Mouse (Mus musculus) midbrain, postnatal 0 days (tissue): ENCODE measurements around the gene Zfpm1. TPM values are rescaled to one million over a fixed set of nuclear protein-coding genes. Genes with fewer than 3 reads are reported as not detected.

Experiments
- ATAC-seq: fragments of 200-750 bp; cut with Nextera tagmentation; 2 replicates; pipeline ENCODE4 v1.8.0; 2017; ENCODE audit warnings: moderate number of reproducible peaks, mild to moderate bottlenecking, moderate TSS enrichment, moderate library complexity; ENCODE audit not compliant: low FRiP score
- DNase-seq: peaks from one replicate; pipeline ENCODE4 v3.0.0-alpha.2; 2015; ENCODE audit warnings: low spot score
- H3K27ac ChIP-seq: fragments of 300-500 bp; sonication (generic); 2 replicates; pipeline ENCODE4 v1.5.1; 2014; ENCODE audit warnings: low read depth, mild to moderate bottlenecking, low read length, mixed read lengths
- H3K27me3 ChIP-seq: fragments of 300-500 bp; sonication (generic); 2 replicates; pipeline ENCODE4 v1.6.1; 2014; ENCODE audit warnings: low read length, control low read depth, mixed read lengths; ENCODE audit not compliant: insufficient read depth
- H3K36me3 ChIP-seq: fragments of 300-500 bp; sonication (generic); 2 replicates; pipeline ENCODE4 v1.6.1; 2014; ENCODE audit warnings: low read length, control low read depth, mixed read lengths; ENCODE audit not compliant: insufficient read depth
- H3K4me1 ChIP-seq: fragments of 300-500 bp; sonication (generic); 2 replicates; pipeline ENCODE4 v1.6.1; 2014; ENCODE audit warnings: mild to moderate bottlenecking, control low read depth, antibody characterized with exemption, low read length, mixed read lengths; ENCODE audit not compliant: insufficient read depth
- H3K4me2 ChIP-seq: fragments of 300-500 bp; sonication (generic); 2 replicates; pipeline ENCODE4 v1.6.1; 2014; ENCODE audit warnings: low read depth, mild to moderate bottlenecking, low read length, mixed read lengths; ENCODE audit not compliant: poor library complexity, severe bottlenecking
- H3K4me3 ChIP-seq: fragments of 300-500 bp; sonication (generic); 2 replicates; pipeline ENCODE4 v1.5.1; 2014; ENCODE audit warnings: low read depth, mild to moderate bottlenecking, low read length, moderate library complexity
- H3K9ac ChIP-seq: fragments of 300-500 bp; sonication (generic); replicated peaks from 2 replicates; pipeline ENCODE4 v1.6.1; 2014; ENCODE audit warnings: mild to moderate bottlenecking, low read length, moderate library complexity, mixed read lengths; ENCODE audit not compliant: poor library complexity, severe bottlenecking
- H3K9me3 ChIP-seq: fragments of 300-500 bp; sonication (generic); 2 replicates; pipeline ENCODE4 v1.6.1; 2016; ENCODE audit warnings: low read length, control low read depth
- CTCF ChIP-seq: IDR thresholded peaks from 2 replicates; pipeline ENCODE4 v1.5.1; 2016; ENCODE audit warnings: antibody characterized with exemption, mild to moderate bottlenecking
- WGBS: fragments of 180-500 bp; shearing (Covaris S2); extraction: QIAGEN DNeasy Blood & Tissue Kit; methylation state at CpG from one replicate; pipeline ENCODE4 v1.1.7; 2014; 5-methylcytosine and 5-hydroxymethylcytosine counted together
- polyA plus RNA-seq: library from polyadenylated mRNA; unstranded; fragments of >200 nt; fragmentation: Nextera tagmentation; extraction: Ambion mirVana; gene quantifications from 2 replicates; pipeline ENCODE4 v1.2.1, GENCODE M21; 2015
- total RNA-seq: library from RNA; depleted of rRNA; stranded (reverse); fragments of >200 nt; gene quantifications from 2 replicates; pipeline ENCODE4 v1.2.3, GENCODE M21; 2014

The Zfpm1 gene
- total and polyA plus RNA-seq, 2 experiments from 2014 or later: 1.2 to 28.6 TPM

DNA sequence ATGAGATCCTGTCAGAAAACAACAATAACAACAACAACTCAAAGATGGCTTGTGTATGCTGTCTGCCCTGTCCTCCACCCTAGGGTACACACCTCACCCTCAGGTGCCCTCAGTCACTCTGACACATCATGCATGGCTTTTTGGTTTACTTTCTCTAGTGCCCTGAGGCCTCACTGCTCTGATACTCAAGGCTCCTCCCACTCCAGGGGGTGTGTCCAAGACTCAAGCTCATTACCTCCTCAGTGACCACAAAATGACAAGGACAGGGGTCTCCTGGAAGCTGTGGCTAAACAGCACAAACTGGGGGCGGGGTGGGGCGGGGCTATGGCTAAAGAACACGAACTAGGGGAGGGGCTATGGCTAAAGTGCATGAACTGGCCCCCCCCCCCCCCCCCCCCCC is 22.1 kb downstream of the Zfpm1 start:
- H3K36me3 ChIP-seq: no peaks in the 10 kb centered on the region
- no peak overlapping the region for H3K4me3 ChIP-seq
- H3K27me3 ChIP-seq: no peaks in the 10 kb centered on the region
- no peaks in the 10 kb centered on the region for H3K9me3 ChIP-seq
- H3K4me1 ChIP-seq: no peaks in the 10 kb centered on the region
- H3K4me2 ChIP-seq: no peak overlapping the region
- no peak overlapping the region for H3K27ac ChIP-seq
- 28% methylated on average over 3 of the region's 3 CpGs for WGBS
- DNase-seq: no peak
- no peak for TF ChIP-seq CTCF
- no peak for ATAC-seq
- H3K9ac ChIP-seq: no peak overlapping the region

DNA sequence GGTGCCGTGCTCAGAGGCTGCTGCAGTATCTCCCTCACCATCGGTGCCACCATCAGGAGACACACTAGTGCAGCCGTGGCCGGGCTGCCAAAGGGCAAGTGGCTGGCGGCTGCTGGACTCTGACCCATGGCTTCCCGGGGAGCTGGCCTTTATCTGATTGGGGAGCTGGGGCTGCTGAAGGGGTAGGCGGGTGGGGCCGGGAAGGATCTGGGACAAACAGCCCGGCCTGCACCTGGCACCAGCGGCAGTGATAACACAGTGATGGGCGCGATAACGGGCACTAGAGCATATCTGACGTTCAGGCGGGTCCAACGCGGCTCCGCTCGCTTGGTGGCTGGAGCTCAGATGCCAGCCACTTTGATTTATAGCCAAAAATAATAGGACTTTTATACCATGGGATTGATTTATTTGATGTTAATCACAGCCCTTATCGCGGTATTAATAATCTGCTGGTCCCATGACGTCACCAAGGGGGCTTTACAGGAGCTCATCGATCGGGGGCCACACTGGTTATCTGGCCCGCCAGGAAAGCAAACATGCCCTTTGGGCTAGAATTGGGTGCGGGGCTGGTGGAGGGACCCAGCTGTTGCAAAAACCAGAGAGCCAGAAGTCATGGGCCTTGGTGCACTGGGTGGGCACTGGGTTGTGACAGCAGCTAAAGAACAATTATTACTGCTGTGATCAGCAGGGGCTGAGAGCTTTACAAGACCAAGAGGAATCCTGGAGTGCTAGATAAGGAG is 24.9 kb downstream of the Zfpm1 start:
- no peaks in the 10 kb centered on the region for H3K4me1 ChIP-seq
- 62% methylated on average over 26 of the region's 26 CpGs for WGBS
- ATAC-seq (no peak), DNase-seq (no peak)
- no peaks in the 10 kb centered on the region for H3K9me3 ChIP-seq
- H3K36me3 ChIP-seq: no peaks in the 10 kb centered on the region
- H3K27ac ChIP-seq: no peak overlapping the region
- no peak overlapping the region for H3K4me2 ChIP-seq
- H3K9ac ChIP-seq: no peak overlapping the region
- H3K27me3 ChIP-seq: no peaks in the 10 kb centered on the region
- no peak for TF ChIP-seq CTCF
- no peak overlapping the region for H3K4me3 ChIP-seq

DNA sequence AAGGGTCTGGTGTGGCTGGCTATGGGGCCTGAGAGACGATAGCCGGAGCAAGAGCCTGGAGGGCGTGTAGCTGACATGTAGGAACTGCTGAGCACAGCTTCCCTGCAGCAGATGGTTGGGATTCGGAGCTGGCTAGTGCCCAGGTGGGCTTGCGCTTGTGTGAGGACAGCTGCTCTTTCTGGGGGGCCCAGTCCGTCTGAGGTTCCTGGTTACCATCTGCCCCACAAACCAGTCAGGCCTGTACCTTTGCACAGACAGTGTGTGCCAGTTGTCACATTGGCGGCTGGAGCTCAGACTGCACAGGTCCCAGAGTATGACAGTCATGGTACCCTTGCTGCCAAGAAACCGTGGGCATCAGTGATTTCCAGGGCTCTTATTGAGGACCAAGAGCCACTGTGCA is 25.9 kb downstream of the Zfpm1 start:
- ATAC-seq (no peak; the same call in 1 of the 2 replicates), DNase-seq (peak; percentile 84)
- no peak overlapping the region for H3K27ac ChIP-seq
- no peaks in the 10 kb centered on the region for H3K4me1 ChIP-seq
- TF ChIP-seq CTCF: no peak
- no peak overlapping the region for H3K9ac ChIP-seq
- no peaks in the 10 kb centered on the region for H3K36me3 ChIP-seq
- 80% methylated on average over 8 of the region's 8 CpGs for WGBS
- H3K27me3 ChIP-seq: no peaks in the 10 kb centered on the region
- H3K9me3 ChIP-seq: no peaks in the 10 kb centered on the region
- no peak overlapping the region for H3K4me3 ChIP-seq
- no peak overlapping the region for H3K4me2 ChIP-seq

DNA sequence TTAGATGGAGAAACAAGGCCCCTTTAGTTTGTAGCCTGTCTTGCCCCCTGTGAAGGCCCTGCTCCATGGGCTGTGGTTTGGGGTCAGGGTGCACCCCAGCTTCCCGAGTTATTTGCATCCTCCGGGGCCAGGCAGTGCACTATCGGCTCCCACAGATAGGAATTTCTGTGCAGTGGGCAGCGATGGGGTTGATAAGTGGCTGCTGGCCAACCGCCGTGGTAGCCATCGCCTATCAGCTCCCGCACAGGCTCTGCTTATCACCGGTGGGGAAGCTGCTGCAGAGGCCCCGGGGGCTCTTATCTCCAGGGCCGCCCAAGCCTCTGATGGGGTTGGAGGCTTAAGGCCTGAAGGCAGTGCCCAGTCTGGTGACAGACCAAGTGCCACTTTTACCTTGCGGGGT is 27.3 kb downstream of the Zfpm1 start:
- no peak overlapping the region for H3K9ac ChIP-seq
- no peak overlapping the region for H3K4me2 ChIP-seq
- no peak for DNase-seq
- no peaks in the 10 kb centered on the region for H3K9me3 ChIP-seq
- no peak overlapping the region for H3K4me3 ChIP-seq
- H3K27ac ChIP-seq: no peak overlapping the region
- ATAC-seq: no peak
- H3K4me1 ChIP-seq: no peaks in the 10 kb centered on the region
- H3K36me3 ChIP-seq: no peaks in the 10 kb centered on the region
- WGBS: 71% methylated on average over 12 of the region's 12 CpGs
- no peak for TF ChIP-seq CTCF
- H3K27me3 ChIP-seq: no peaks in the 10 kb centered on the region

DNA sequence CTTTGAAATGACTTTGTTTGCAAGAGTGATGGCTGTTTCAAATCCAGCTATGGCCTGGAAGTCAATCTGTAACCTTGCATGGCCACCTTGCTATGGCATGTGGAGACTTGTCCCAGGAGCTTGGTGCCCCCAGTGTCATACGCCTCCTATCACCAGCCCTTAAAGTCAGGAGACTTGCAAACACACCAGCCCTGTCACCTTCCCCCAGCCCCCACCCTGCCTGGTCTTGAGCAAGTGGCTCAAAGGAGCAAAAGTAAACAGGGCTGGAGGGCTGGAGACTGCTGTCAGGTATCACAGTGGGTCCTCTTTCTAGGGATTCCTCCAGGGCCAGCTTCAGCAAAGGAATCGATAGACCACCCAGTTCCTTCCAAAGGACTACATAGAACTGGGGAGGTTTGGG is 29.2 kb downstream of the Zfpm1 start:
- ATAC-seq: no peak
- H3K9me3 ChIP-seq: no peaks in the 10 kb centered on the region
- no peak overlapping the region for H3K9ac ChIP-seq
- H3K4me1 ChIP-seq: no peaks in the 10 kb centered on the region
- H3K27ac ChIP-seq: no peak overlapping the region
- DNase-seq: no peak
- no peaks in the 10 kb centered on the region for H3K27me3 ChIP-seq
- no peaks in the 10 kb centered on the region for H3K36me3 ChIP-seq
- H3K4me3 ChIP-seq: no peak overlapping the region
- TF ChIP-seq CTCF: no peak
- no peak overlapping the region for H3K4me2 ChIP-seq
- 85% methylated on average over 2 of the region's 2 CpGs for WGBS

DNA sequence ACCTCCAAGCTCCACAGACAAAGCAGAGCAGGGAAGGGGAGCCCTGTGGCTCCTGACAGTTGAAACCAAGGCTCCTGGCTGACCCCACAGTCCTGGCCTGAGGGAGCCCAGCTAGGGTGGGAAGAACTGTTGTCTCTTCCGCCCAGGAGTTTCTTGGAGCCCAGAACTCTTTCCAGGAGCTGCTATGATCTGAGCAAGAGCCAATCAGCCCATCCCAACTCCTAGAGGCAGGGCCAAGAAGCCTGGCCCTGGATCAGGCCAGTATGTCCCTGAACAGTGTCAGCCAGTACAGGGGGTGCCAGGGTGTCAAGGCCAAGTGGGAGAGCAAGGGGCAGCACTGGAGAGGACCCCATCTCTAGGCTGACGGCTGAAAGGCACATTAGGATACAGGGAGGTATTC is 30.6 kb downstream of the Zfpm1 start:
- Histone ChIP-seq H3K4me3 (no peak overlapping the region), H3K36me3 (no peaks in the 10 kb centered on the region), H3K9me3 (no peaks in the 10 kb centered on the region), H3K27ac (no peak overlapping the region), H3K4me2 (no peak overlapping the region), H3K9ac (no peak overlapping the region), H3K27me3 (no peaks in the 10 kb centered on the region), H3K4me1 (no peaks in the 10 kb centered on the region)
- 81% methylated on average over 2 of the region's 2 CpGs for WGBS
- DNase-seq (no peak), ATAC-seq (no peak)
- TF ChIP-seq CTCF: no peak
